Mouse (Mus musculus): Measurements from ENCODE around the gene Stk11. TPM values are rescaled to one million over a fixed set of nuclear protein-coding genes. Genes with fewer than 3 reads are reported as not detected.

The Stk11 gene
- total and polyA plus RNA-seq, 2 experiments from 2014 or later: 14.8 to 77.8 TPM

- no peak for ATAC-seq
- 7% methylated on average over 30 of the region's 30 CpGs for whole genome bisulfite sequencing
- H3K4me2 ChIP-seq (ENCODE audit: low read depth): peak overlapping the region; percentile 74
- H3K9me3 ChIP-seq (ENCODE audit: low read length): no peaks in the 10 kb centered on the region
- DNase-seq: no peak
- H3K4me1 ChIP-seq (ENCODE audit: insufficient read depth): peaks cover 17% of the 10 kb centered on the region
- no peaks in the 10 kb centered on the region for H3K27me3 ChIP-seq (ENCODE audit: insufficient read depth, low read length)
- peak overlapping the region; percentile 74 for H3K9ac ChIP-seq
- H3K4me3 ChIP-seq (ENCODE audit: low read depth, low read length): peak overlapping the region; percentile 92
- no peak overlapping the region for H3K27ac ChIP-seq (ENCODE audit: low read depth, low read length)
- TF ChIP-seq CTCF (IDR thresholded peaks at IDR 0.05; ENCODE audit: low read depth): peak; percentile 26; the same call in 1 of the 2 replicates
- peaks cover 8% of the 10 kb centered on the region; the same call in 1 of the 2 replicates for H3K36me3 ChIP-seq (ENCODE audit: insufficient read depth)
Observed at GRCm38 (mm10) chr10:80116927-80117691, 1.5 kb downstream of the Stk11 start.

GRCm38 (mm10) chr10:80117736-80118135 is 2.1 kb downstream of the Stk11 start:
- H3K27me3 ChIP-seq (ENCODE audit: insufficient read depth, low read length): no peaks in the 10 kb centered on the region
- peaks cover 8% of the 10 kb centered on the region; the same call in 1 of the 2 replicates for H3K36me3 ChIP-seq (ENCODE audit: insufficient read depth)
- 40% methylated on average over 1 of the region's 1 CpGs for WGBS
- peak overlapping the region; percentile 92 for H3K4me3 ChIP-seq (ENCODE audit: low read depth, low read length)
- H3K4me1 ChIP-seq (ENCODE audit: insufficient read depth): peaks cover 17% of the 10 kb centered on the region
- peak overlapping the region; percentile 74 for H3K9ac ChIP-seq
- no peak for ATAC-seq
- no peak for DNase-seq
- TF ChIP-seq CTCF (IDR thresholded peaks at IDR 0.05; ENCODE audit: low read depth): no peak
- H3K27ac ChIP-seq (ENCODE audit: low read depth, low read length): no peak overlapping the region
- H3K9me3 ChIP-seq (ENCODE audit: low read length): no peaks in the 10 kb centered on the region
- H3K4me2 ChIP-seq (ENCODE audit: low read depth): peak overlapping the region; percentile 74

GRCm38 (mm10) chr10:80118552-80118951 is 2.9 kb downstream of the Stk11 start:
- TF ChIP-seq CTCF (IDR thresholded peaks at IDR 0.05; ENCODE audit: low read depth): no peak
- Histone ChIP-seq H3K4me2 (ENCODE audit: low read depth) (peak overlapping the region; percentile 74; the same call in 1 of the 2 replicates), H3K27me3 (ENCODE audit: insufficient read depth, low read length) (no peaks in the 10 kb centered on the region), H3K27ac (ENCODE audit: low read depth, low read length) (no peak overlapping the region), H3K9me3 (ENCODE audit: low read length) (no peaks in the 10 kb centered on the region), H3K9ac (peak overlapping the region; percentile 22; the same call in 1 of the 2 replicates), H3K4me3 (ENCODE audit: low read depth, low read length) (no peak overlapping the region), H3K4me1 (ENCODE audit: insufficient read depth) (peaks cover 17% of the 10 kb centered on the region), H3K36me3 (ENCODE audit: insufficient read depth) (peaks cover 8% of the 10 kb centered on the region; the same call in 1 of the 2 replicates)
- DNase-seq (no peak), ATAC-seq (no peak)
- 30% methylated on average over 6 of the region's 6 CpGs for WGBS

GRCm38 (mm10) chr10:80120146-80120545 is 4.5 kb downstream of the Stk11 start:
- Histone ChIP-seq H3K4me2 (ENCODE audit: low read depth) (no peak overlapping the region), H3K9me3 (ENCODE audit: low read length) (no peaks in the 10 kb centered on the region), H3K4me3 (ENCODE audit: low read depth, low read length) (no peak overlapping the region), H3K27me3 (ENCODE audit: insufficient read depth, low read length) (no peaks in the 10 kb centered on the region), H3K27ac (ENCODE audit: low read depth, low read length) (no peak overlapping the region), H3K4me1 (ENCODE audit: insufficient read depth) (peaks cover 17% of the 10 kb centered on the region), H3K9ac (no peak overlapping the region), H3K36me3 (ENCODE audit: insufficient read depth) (peaks cover 12% of the 10 kb centered on the region)
- no peak for TF ChIP-seq CTCF (IDR thresholded peaks at IDR 0.05; ENCODE audit: low read depth)
- DNase-seq (no peak), ATAC-seq (no peak)
- WGBS: 46% methylated on average over 2 of the region's 2 CpGs

- no peak for DNase-seq
- WGBS: 83% methylated on average over 2 of the region's 2 CpGs
- no peak for TF ChIP-seq CTCF (IDR thresholded peaks at IDR 0.05; ENCODE audit: low read depth)
- Histone ChIP-seq H3K27ac (ENCODE audit: low read depth, low read length) (no peak overlapping the region), H3K9ac (no peak overlapping the region), H3K36me3 (ENCODE audit: insufficient read depth) (peaks cover 21% of the 10 kb centered on the region), H3K4me3 (ENCODE audit: low read depth, low read length) (no peak overlapping the region), H3K4me2 (ENCODE audit: low read depth) (no peak overlapping the region), H3K4me1 (ENCODE audit: insufficient read depth) (peaks cover 16% of the 10 kb centered on the region), H3K27me3 (ENCODE audit: insufficient read depth, low read length) (no peaks in the 10 kb centered on the region), H3K9me3 (ENCODE audit: low read length) (no peaks in the 10 kb centered on the region)
- no peak for ATAC-seq
Observed at GRCm38 (mm10) chr10:80121639-80122038, 6.0 kb downstream of the Stk11 start.

- ATAC-seq: no peak
- no peak overlapping the region for H3K4me2 ChIP-seq (ENCODE audit: low read depth)
- DNase-seq: no peak
- no peaks in the 10 kb centered on the region for H3K4me1 ChIP-seq (ENCODE audit: insufficient read depth)
- H3K4me3 ChIP-seq (ENCODE audit: low read depth, low read length): no peak overlapping the region
- no peaks in the 10 kb centered on the region for H3K27me3 ChIP-seq (ENCODE audit: insufficient read depth, low read length)
- TF ChIP-seq CTCF (IDR thresholded peaks at IDR 0.05; ENCODE audit: low read depth): no peak
- no peaks in the 10 kb centered on the region for H3K9me3 ChIP-seq (ENCODE audit: low read length)
- H3K27ac ChIP-seq (ENCODE audit: low read depth, low read length): no peak overlapping the region
- WGBS: 88% methylated on average over 9 of the region's 9 CpGs
- peaks cover 41% of the 10 kb centered on the region for H3K36me3 ChIP-seq (ENCODE audit: insufficient read depth)
- H3K9ac ChIP-seq: no peak overlapping the region
Observed at GRCm38 (mm10) chr10:80123932-80124562, 8.4 kb downstream of the Stk11 start.

- Histone ChIP-seq H3K9me3 (ENCODE audit: low read length) (no peaks in the 10 kb centered on the region), H3K9ac (no peak overlapping the region), H3K4me2 (ENCODE audit: low read depth) (no peak overlapping the region), H3K36me3 (ENCODE audit: insufficient read depth) (peaks cover 73% of the 10 kb centered on the region), H3K27me3 (ENCODE audit: insufficient read depth, low read length) (no peaks in the 10 kb centered on the region), H3K4me3 (ENCODE audit: low read depth, low read length) (no peak overlapping the region), H3K4me1 (ENCODE audit: insufficient read depth) (no peaks in the 10 kb centered on the region), H3K27ac (ENCODE audit: low read depth, low read length) (no peak overlapping the region)
- ATAC-seq: no peak
- DNase-seq: no peak
- no peak for TF ChIP-seq CTCF (IDR thresholded peaks at IDR 0.05; ENCODE audit: low read depth)
- WGBS: 94% methylated on average over 8 of the region's 8 CpGs
Observed at GRCm38 (mm10) chr10:80127920-80128319, 12.3 kb downstream of the Stk11 start.

Data from forebrain, postnatal 0 days (tissue).